Mouse (Mus musculus) thymus, adult 2 months (tissue): ENCODE measurements around the gene Tubb3. TPM values are rescaled to one million over a fixed set of nuclear protein-coding genes. Genes with fewer than 3 reads are reported as not detected.
"Not testable (repeated sequence)": the region's sequence is repeated elsewhere in the genome, so short reads cannot be mapped to it uniquely, and the experiment has no call there.

Experiments
- DNase-seq: peaks from one replicate; pipeline ENCODE4 v3.0.0; 2021
- H3K27ac ChIP-seq: fragments of 200-500 bp; 2 replicates; pipeline ENCODE4 v1.5.1; 2012; ENCODE audit warnings: low read length, control low read depth; ENCODE audit not compliant: control insufficient read depth, insufficient read depth
- H3K27me3 ChIP-seq: fragments of 200-500 bp; 2 replicates; pipeline ENCODE4 v1.6.1; 2012; ENCODE audit warnings: mild to moderate bottlenecking, low read length, moderate library complexity, mixed read lengths; ENCODE audit not compliant: control insufficient read depth, insufficient read depth
- H3K36me3 ChIP-seq: fragments of 200-500 bp; 2 replicates; pipeline ENCODE4 v1.6.1; 2012; ENCODE audit warnings: mild to moderate bottlenecking, low read length, moderate library complexity; ENCODE audit not compliant: control insufficient read depth, insufficient read depth
- H3K4me1 ChIP-seq: fragments of 200-500 bp; replicated peaks from 2 replicates; pipeline ENCODE4 v1.6.1; 2012; ENCODE audit warnings: low read length; ENCODE audit not compliant: control insufficient read depth, insufficient read depth
- H3K4me3 ChIP-seq: fragments of 200-500 bp; 2 replicates; pipeline ENCODE4 v1.5.1; 2012; ENCODE audit warnings: mild to moderate bottlenecking, low read length, control low read depth, moderate library complexity; ENCODE audit not compliant: control insufficient read depth, insufficient read depth
- CTCF ChIP-seq: fragments of 200-500 bp; IDR thresholded peaks from 2 replicates; pipeline ENCODE4 v1.5.1; 2012; ENCODE audit warnings: mild to moderate bottlenecking, control low read depth, low read length, moderate library complexity, borderline replicate concordance; ENCODE audit not compliant: control insufficient read depth, poor library complexity, insufficient read depth; ENCODE audit errors: extremely low read depth
- POLR2A ChIP-seq: fragments of 200-500 bp; IDR thresholded peaks from 2 replicates; pipeline ENCODE4 v1.6.1; 2012; ENCODE audit warnings: mild to moderate bottlenecking, low read length, control low read depth, moderate library complexity; ENCODE audit not compliant: control insufficient read depth, poor library complexity, insufficient read depth; ENCODE audit errors: extremely low read depth
- WGBS: fragments of 180-500 bp; shearing (Covaris S2); methylation state at CpG from one replicate; pipeline ENCODE4 v1.1.7; 2018; 5-methylcytosine and 5-hydroxymethylcytosine counted together
- polyA plus RNA-seq: library from polyadenylated mRNA; depleted of rRNA; stranded (reverse); fragments of >200 nt; gene quantifications from 2 replicates; pipeline ENCODE4 v1.2.3, GENCODE M21; 2012

The Tubb3 gene
- polyA plus RNA-seq, 1 experiment: 19.4 TPM

- Histone ChIP-seq H3K36me3 (no peaks in the 10 kb centered on the region), H3K27ac (no peak overlapping the region), H3K4me1 (peaks cover 64% of the 10 kb centered on the region), H3K27me3 (peaks cover 3% of the 10 kb centered on the region; the same call in 1 of the 2 replicates), H3K4me3 (peak overlapping the region; percentile 53)
- TF ChIP-seq POLR2A (no peak), CTCF (no peak)
- DNase-seq: no peak
- 11% methylated on average over 16 of the region's 16 CpGs for WGBS
These were observed 630 bp downstream of the Tubb3 start for GRCm38 (mm10) chr8:123411781-123412327.

GRCm38 (mm10) chr8:123412560-123413170 is 1.4 kb downstream of the Tubb3 start:
- DNase-seq: no peak
- WGBS: 3% methylated on average over 12 of the region's 12 CpGs
- no peaks in the 10 kb centered on the region for H3K36me3 ChIP-seq
- H3K27ac ChIP-seq: no peak overlapping the region
- H3K27me3 ChIP-seq: peaks cover 3% of the 10 kb centered on the region; the same call in 1 of the 2 replicates
- no peak overlapping the region for H3K4me3 ChIP-seq
- no peak for TF ChIP-seq CTCF
- TF ChIP-seq POLR2A: no peak
- peaks cover 56% of the 10 kb centered on the region for H3K4me1 ChIP-seq

GRCm38 (mm10) chr8:123414255-123414654 is 3.0 kb downstream of the Tubb3 start:
- H3K27me3 ChIP-seq: peaks cover 3% of the 10 kb centered on the region; the same call in 1 of the 2 replicates
- peaks cover 41% of the 10 kb centered on the region for H3K4me1 ChIP-seq
- H3K36me3 ChIP-seq: no peaks in the 10 kb centered on the region
- no peak for TF ChIP-seq POLR2A
- no peak for TF ChIP-seq CTCF
- DNase-seq: no peak
- no peak overlapping the region for H3K27ac ChIP-seq
- WGBS: 22% methylated on average over 9 of the region's 9 CpGs
- no peak overlapping the region for H3K4me3 ChIP-seq

- not testable (repeated sequence) for H3K36me3 ChIP-seq, H3K27ac ChIP-seq, H3K4me3 ChIP-seq, DNase-seq, H3K27me3 ChIP-seq
- 91% methylated on average over 5 of the region's 5 CpGs for WGBS
- peaks cover 32% of the 10 kb centered on the region for H3K4me1 ChIP-seq
These were observed 3.9 kb downstream of the Tubb3 start for GRCm38 (mm10) chr8:123414997-123415696.

GRCm38 (mm10) chr8:123415967-123416943 is 5.0 kb downstream of the Tubb3 start:
- H3K27me3 ChIP-seq: peaks cover 3% of the 10 kb centered on the region; the same call in 1 of the 2 replicates
- 83% methylated on average over 8 of the region's 8 CpGs for WGBS

GRCm38 (mm10) chr8:123416944-123417555 is 5.8 kb downstream of the Tubb3 start:
- no peaks in the 10 kb centered on the region for H3K36me3 ChIP-seq
- no peak overlapping the region for H3K4me3 ChIP-seq
- no peaks in the 10 kb centered on the region for H3K27me3 ChIP-seq
- DNase-seq: no peak
- TF ChIP-seq CTCF: no peak
- no peak for TF ChIP-seq POLR2A
- peaks cover 15% of the 10 kb centered on the region for H3K4me1 ChIP-seq
- no peak overlapping the region for H3K27ac ChIP-seq
- WGBS: 90% methylated on average over 8 of the region's 8 CpGs

More at GRCm38 (mm10) chr8:123415967-123416943, 5.0 kb downstream of the Tubb3 start:
- Histone ChIP-seq H3K4me1 (peaks cover 23% of the 10 kb centered on the region), H3K36me3 (no peaks in the 10 kb centered on the region), H3K4me3 (no peak overlapping the region), H3K27ac (no peak overlapping the region)
- TF ChIP-seq POLR2A (no peak), CTCF (no peak)
- DNase-seq: no peak
